In genomic region chr9:28513905-28514304, GRCm38 (mm10) we compare ENCODE assay signal across 20 mouse cellular contexts.
"Had no signal": no experiment of that assay in that cellular context is flagged by ENCODE, and none has a peak within 500 bp of the region (broad histone marks: within the 10 kb centered on the region; RNA-seq: fewer than 3 reads in every experiment).

No protein-coding gene starts in this region.

- DNase-seq: cerebellum, adult 8-10 months; cerebellum, adult 9-10 months; cerebellum, postnatal 10 days; cerebellum, postnatal 14 days; cerebellum, postnatal 25 days; cerebellum, postnatal 36 days; embryo, embryonic 11 days; forebrain, postnatal 0 days; gastrocnemius, adult 2 months; gastrocnemius, postnatal 10 days; gastrocnemius, postnatal 14 days; gastrocnemius, postnatal 25 days; gastrocnemius, postnatal 36 days; heart, adult 11 months; heart, adult 18-20 months; heart, adult 2 months had no signal

- ATAC-seq: forebrain, embryonic 13.5 days; forebrain, embryonic 14.5 days; forebrain, embryonic 15.5 days; forebrain, embryonic 16.5 days; forebrain, postnatal 0 days had no signal
